Mouse (Mus musculus): Measurements from ENCODE around the gene Macrod2. TPM values are rescaled to one million over a fixed set of nuclear protein-coding genes. Genes with fewer than 3 reads are reported as not detected.

The Macrod2 gene
- polyA plus RNA-seq, 2 experiments, result 2.1 to 7.7 TPM

GRCm38 (mm10) chr2:142261046-142261445 is 1865.9 kb downstream of the Macrod2 start:
- ATAC-seq (ENCODE audit: insufficient read depth) (no peak), DNase-seq (ENCODE audit: low read depth in 3 of 3, low spot score in 3 of 3) (no peak)
- 64% methylated on average over 6 of the region's 6 CpGs for WGBS (ENCODE audit: insufficient replicate concordance)
- no peak overlapping the region for H3K4me2 ChIP-seq (ENCODE audit: low read depth)
- H3K4me1 ChIP-seq (replicated peaks; ENCODE audit: control insufficient read depth in 2 of 2, insufficient read depth in 2 of 2, low read length in 1 of 2), result no peaks in the 10 kb centered on the region
- no peaks in the 10 kb centered on the region for H3K36me3 ChIP-seq (replicated peaks; ENCODE audit: control insufficient read depth, insufficient read depth, low read depth)
- no peaks in the 10 kb centered on the region for H3K27me3 ChIP-seq (ENCODE audit: control insufficient read depth, insufficient read depth, low read length)
- no peaks in the 10 kb centered on the region for H3K9me3 ChIP-seq (ENCODE audit: control insufficient read depth, low read length)
- TF ChIP-seq CTCF (IDR thresholded peaks at IDR 0.05; ENCODE audit: low read depth) (no peak), EP300 (IDR thresholded peaks at IDR 0.05; ENCODE audit: low read depth) (no peak)
- H3K27ac ChIP-seq, result no peak overlapping the region
- H3K9ac ChIP-seq (replicated peaks), result no peak overlapping the region
- H3K4me3 ChIP-seq (ENCODE audit: insufficient read depth in 1 of 2, low read depth in 2 of 2, low read length in 2 of 2), result no peak overlapping the region

- no peak for TF ChIP-seq EP300 (IDR thresholded peaks at IDR 0.05; ENCODE audit: low read depth)
- TF ChIP-seq CTCF (IDR thresholded peaks at IDR 0.05; ENCODE audit: low read depth), result no peak
- Histone ChIP-seq H3K9ac (replicated peaks) (no peak overlapping the region), H3K4me2 (ENCODE audit: low read depth) (no peak overlapping the region), H3K4me3 (ENCODE audit: insufficient read depth in 1 of 2, low read depth in 2 of 2, low read length in 2 of 2) (no peak overlapping the region), H3K27ac (no peak overlapping the region), H3K9me3 (ENCODE audit: control insufficient read depth, low read length) (no peaks in the 10 kb centered on the region), H3K27me3 (ENCODE audit: control insufficient read depth, insufficient read depth, low read length) (no peaks in the 10 kb centered on the region), H3K36me3 (replicated peaks; ENCODE audit: control insufficient read depth, insufficient read depth, low read depth) (no peaks in the 10 kb centered on the region), H3K4me1 (replicated peaks; ENCODE audit: control insufficient read depth in 2 of 2, insufficient read depth in 2 of 2, low read length in 1 of 2) (no peaks in the 10 kb centered on the region)
- 56% methylated on average over 2 of the region's 2 CpGs for WGBS (ENCODE audit: insufficient replicate concordance)
- ATAC-seq (ENCODE audit: insufficient read depth) (no peak), DNase-seq (ENCODE audit: low read depth in 3 of 3, low spot score in 3 of 3) (no peak)
Measured at GRCm38 (mm10) chr2:142264697-142265096, 1869.6 kb downstream of the Macrod2 start.

GRCm38 (mm10) chr2:142267836-142268235 is 1872.7 kb downstream of the Macrod2 start:
- Histone ChIP-seq H3K4me2 (ENCODE audit: low read depth) (no peak overlapping the region), H3K36me3 (replicated peaks; ENCODE audit: control insufficient read depth, insufficient read depth, low read depth) (no peaks in the 10 kb centered on the region), H3K4me1 (replicated peaks; ENCODE audit: control insufficient read depth in 2 of 2, insufficient read depth in 2 of 2, low read length in 1 of 2) (no peaks in the 10 kb centered on the region), H3K27me3 (ENCODE audit: control insufficient read depth, insufficient read depth, low read length) (no peaks in the 10 kb centered on the region), H3K9ac (replicated peaks) (no peak overlapping the region), H3K27ac (no peak overlapping the region), H3K4me3 (ENCODE audit: insufficient read depth in 1 of 2, low read depth in 2 of 2, low read length in 2 of 2) (no peak overlapping the region), H3K9me3 (ENCODE audit: control insufficient read depth, low read length) (no peaks in the 10 kb centered on the region)
- no peak for TF ChIP-seq CTCF (IDR thresholded peaks at IDR 0.05; ENCODE audit: low read depth)
- no peak for TF ChIP-seq EP300 (IDR thresholded peaks at IDR 0.05; ENCODE audit: low read depth)
- no peak for ATAC-seq (ENCODE audit: insufficient read depth)
- DNase-seq (ENCODE audit: low read depth in 3 of 3, low spot score in 3 of 3), result no peak
- 65% methylated on average over 2 of the region's 2 CpGs for WGBS (ENCODE audit: insufficient replicate concordance)

- no peak for TF ChIP-seq CTCF (IDR thresholded peaks at IDR 0.05; ENCODE audit: low read depth)
- TF ChIP-seq EP300 (IDR thresholded peaks at IDR 0.05; ENCODE audit: low read depth), result no peak
- ATAC-seq (ENCODE audit: insufficient read depth) (no peak), DNase-seq (ENCODE audit: low read depth in 3 of 3, low spot score in 3 of 3) (no peak)
- Histone ChIP-seq H3K27ac (no peak overlapping the region), H3K4me3 (ENCODE audit: insufficient read depth in 1 of 2, low read depth in 2 of 2, low read length in 2 of 2) (no peak overlapping the region), H3K4me1 (replicated peaks; ENCODE audit: control insufficient read depth in 2 of 2, insufficient read depth in 2 of 2, low read length in 1 of 2) (no peaks in the 10 kb centered on the region), H3K9me3 (ENCODE audit: control insufficient read depth, low read length) (no peaks in the 10 kb centered on the region), H3K36me3 (replicated peaks; ENCODE audit: control insufficient read depth, insufficient read depth, low read depth) (no peaks in the 10 kb centered on the region), H3K27me3 (ENCODE audit: control insufficient read depth, insufficient read depth, low read length) (no peaks in the 10 kb centered on the region), H3K4me2 (ENCODE audit: low read depth) (no peak overlapping the region), H3K9ac (replicated peaks) (no peak overlapping the region)
- WGBS (ENCODE audit: insufficient replicate concordance), result 9% methylated on average over 1 of the region's 1 CpGs
Measured at GRCm38 (mm10) chr2:142286761-142287160, 1891.7 kb downstream of the Macrod2 start.

- Histone ChIP-seq H3K36me3 (replicated peaks; ENCODE audit: control insufficient read depth, insufficient read depth, low read depth) (no peaks in the 10 kb centered on the region), H3K4me3 (ENCODE audit: insufficient read depth in 1 of 2, low read depth in 2 of 2, low read length in 2 of 2) (no peak overlapping the region), H3K27me3 (ENCODE audit: control insufficient read depth, insufficient read depth, low read length) (no peaks in the 10 kb centered on the region), H3K4me2 (ENCODE audit: low read depth) (no peak overlapping the region), H3K4me1 (replicated peaks; ENCODE audit: control insufficient read depth in 2 of 2, insufficient read depth in 2 of 2, low read length in 1 of 2) (no peaks in the 10 kb centered on the region), H3K27ac (no peak overlapping the region), H3K9ac (replicated peaks) (no peak overlapping the region), H3K9me3 (ENCODE audit: control insufficient read depth, low read length) (no peaks in the 10 kb centered on the region)
- DNase-seq (ENCODE audit: low read depth in 3 of 3, low spot score in 3 of 3) (no peak), ATAC-seq (ENCODE audit: insufficient read depth) (no peak)
- TF ChIP-seq EP300 (IDR thresholded peaks at IDR 0.05; ENCODE audit: low read depth) (no peak), CTCF (IDR thresholded peaks at IDR 0.05; ENCODE audit: low read depth) (no peak)
- WGBS (ENCODE audit: insufficient replicate concordance), result 58% methylated on average over 4 of the region's 4 CpGs
Measured at GRCm38 (mm10) chr2:142294831-142295230, 1899.7 kb downstream of the Macrod2 start.
